Mouse (Mus musculus): ENCODE measurements around the gene Hoxd13.

Hoxd13 gene

GRCm38 (mm10) chr2:74661685-74662084 lies 6.4 kb upstream of the Hoxd13 start:
- peak; percentile 23 for DNase-seq (ENCODE audit: low spot score)

- DNase-seq (ENCODE audit: low spot score), result peak; percentile 18
Observed at GRCm38 (mm10) chr2:74663291-74663925, 4.7 kb upstream of the Hoxd13 start.

GRCm38 (mm10) chr2:74666411-74666810 lies 1.7 kb upstream of the Hoxd13 start:
- DNase-seq (ENCODE audit: low spot score), result no peak

GRCm38 (mm10) chr2:74667191-74667841 lies 794 bp upstream of the Hoxd13 start:
- DNase-seq (ENCODE audit: low spot score), result no peak

GRCm38 (mm10) chr2:74668370-74669229 lies 490 bp downstream of the Hoxd13 start:
- peak; percentile 11 for DNase-seq (ENCODE audit: low spot score)

GRCm38 (mm10) chr2:74669230-74669578 lies 1.1 kb downstream of the Hoxd13 start:
- DNase-seq (ENCODE audit: low spot score), result no peak

GRCm38 (mm10) chr2:74669650-74670235 lies 1.6 kb downstream of the Hoxd13 start:
- no peak for DNase-seq (ENCODE audit: low spot score)

GRCm38 (mm10) chr2:74670632-74671188 lies 2.6 kb downstream of the Hoxd13 start:
- no peak for DNase-seq (ENCODE audit: low spot score)

- DNase-seq (ENCODE audit: low spot score), result no peak
Observed at GRCm38 (mm10) chr2:74671847-74672246, 3.7 kb downstream of the Hoxd13 start.

GRCm38 (mm10) chr2:74672481-74673362 lies 4.6 kb downstream of the Hoxd13 start:
- peak; percentile 55 for DNase-seq (ENCODE audit: low spot score)

GRCm38 (mm10) chr2:74673835-74674425 lies 5.8 kb downstream of the Hoxd13 start:
- DNase-seq (ENCODE audit: low spot score), result no peak

GRCm38 (mm10) chr2:74674881-74675665 lies 7.0 kb downstream of the Hoxd13 start, which contains the start of gene Hoxd12:
TSS of gene Hoxd12 (plus strand) at chr2:74675013.
- no peak for DNase-seq (ENCODE audit: low spot score)

GRCm38 (mm10) chr2:74675666-74676282 lies 7.7 kb downstream of the Hoxd13 start:
- DNase-seq (ENCODE audit: low spot score), result no peak

GRCm38 (mm10) chr2:74676376-74677052 lies 8.4 kb downstream of the Hoxd13 start:
- DNase-seq (ENCODE audit: low spot score), result no peak

- no peak for DNase-seq (ENCODE audit: low spot score)
Observed at GRCm38 (mm10) chr2:74677106-74677505, 9.0 kb downstream of the Hoxd13 start.

GRCm38 (mm10) chr2:74678891-74679595 lies 10.9 kb downstream of the Hoxd13 start, which contains the start of gene Hoxd11:
TSS of gene Hoxd11 (plus strand) at chr2:74679557.
- no peak for DNase-seq (ENCODE audit: low spot score)

- no peak for DNase-seq (ENCODE audit: low spot score)
Observed at GRCm38 (mm10) chr2:74679596-74679971, 11.5 kb downstream of the Hoxd13 start.

- no peak for DNase-seq (ENCODE audit: low spot score)
Observed at GRCm38 (mm10) chr2:74679980-74680379, 11.9 kb downstream of the Hoxd13 start.

Data from urinary bladder, postnatal 25 days (tissue).